Mouse (Mus musculus): ENCODE results near the gene Alb.

- TF ChIP-seq CTCF (IDR thresholded peaks at IDR 0.05; ENCODE audit: control insufficient read depth, insufficient read depth, insufficient replicate concordance, low read depth, low read length) (no peak), POLR2A (IDR thresholded peaks at IDR 0.05; ENCODE audit: control insufficient read depth, low read depth, low read length) (no peak)
These were observed 45.8 kb upstream of the Alb start for GRCm38 (mm10) chr5:90414925-90415295.

Measured in testis, adult 2 months (tissue).